Comparison of ENCODE assay signal across 14 mouse cellular contexts in genomic region chr12:71569662-71570061, GRCm38 (mm10).
DNase-seq lines count a peak whose midpoint lies in the region; ATAC-seq and TF ChIP-seq lines count a peak whose summit lies in the region.
"Had no signal": no experiment of that assay in that cellular context is flagged by ENCODE, and none has a peak within 500 bp of the region (broad histone marks: within the 10 kb centered on the region; RNA-seq: fewer than 3 reads in every experiment).

No protein-coding gene starts in this region.

- 35% methylated on average over 12 of the region's 12 CpGs for whole genome bisulfite sequencing in hindbrain, embryonic 11.5 days
- WGBS in hindbrain, postnatal 0 days = 35% methylated on average over 12 of the region's 12 CpGs
- 34% methylated on average over 12 of the region's 12 CpGs for WGBS in neural tube, embryonic 11.5 days
- 34% methylated on average over 12 of the region's 12 CpGs for WGBS in embryonic facial prominence, embryonic 14.5 days

- no peak for ATAC-seq in hindbrain, embryonic 11.5 days (ENCODE audit: low FRiP score)
- ATAC-seq in hindbrain, postnatal 0 days = no peak
- ATAC-seq in neural tube, embryonic 11.5 days (ENCODE audit: insufficient read depth, low FRiP score, low TSS enrichment) = no peak
- ATAC-seq in embryonic facial prominence, embryonic 14.5 days (ENCODE audit: low read depth) = 0 out of 2 replicates have a peak, but pooled peaks have one; percentile 41
- ATAC-seq: intestine, postnatal 0 days; liver, postnatal 0 days; midbrain, embryonic 16.5 days had no signal

- H3K9me3 ChIP-seq in hindbrain, embryonic 11.5 days (ENCODE audit: control insufficient read depth, low read length) = no peaks in the 10 kb centered on the region
- H3K9me3 ChIP-seq in hindbrain, postnatal 0 days (ENCODE audit: low read length) = no peaks in the 10 kb centered on the region
- no peaks in the 10 kb centered on the region for H3K9me3 ChIP-seq in neural tube, embryonic 11.5 days (ENCODE audit: control insufficient read depth, low read length)
- H3K9me3 ChIP-seq in embryonic facial prominence, embryonic 14.5 days (ENCODE audit: control insufficient read depth, low read length) = no peaks in the 10 kb centered on the region
- H3K9me3 ChIP-seq: G1E had no signal

- no peaks in the 10 kb centered on the region for H3K27me3 ChIP-seq in hindbrain, embryonic 11.5 days (ENCODE audit: control insufficient read depth, insufficient read depth, low read length)
- no peaks in the 10 kb centered on the region for H3K27me3 ChIP-seq in hindbrain, postnatal 0 days (ENCODE audit: insufficient read depth, low read length)
- H3K27me3 ChIP-seq in neural tube, embryonic 11.5 days (ENCODE audit: control insufficient read depth, insufficient read depth, low read length) = no peaks in the 10 kb centered on the region
- no peaks in the 10 kb centered on the region for H3K27me3 ChIP-seq in embryonic facial prominence, embryonic 14.5 days (replicated peaks; ENCODE audit: control insufficient read depth, insufficient read depth, low read length)

- H3K4me1 ChIP-seq in hindbrain, embryonic 11.5 days (replicated peaks; ENCODE audit: control insufficient read depth, insufficient read depth, low read length) = no peaks in the 10 kb centered on the region; the same call in 1 of the 2 replicates
- no peaks in the 10 kb centered on the region for H3K4me1 ChIP-seq in hindbrain, postnatal 0 days (ENCODE audit: insufficient read depth, low read length)
- H3K4me1 ChIP-seq in neural tube, embryonic 11.5 days (ENCODE audit: control insufficient read depth, insufficient read depth, low read length) = peaks cover 4% of the 10 kb centered on the region
- peaks cover 10% of the 10 kb centered on the region; the same call in 1 of the 2 replicates for H3K4me1 ChIP-seq in embryonic facial prominence, embryonic 14.5 days (ENCODE audit: control insufficient read depth, insufficient read depth, low read length)

- TF ChIP-seq CTCF in hindbrain, postnatal 0 days (IDR thresholded peaks at IDR 0.05; ENCODE audit: low read depth) = no peak

- DNase-seq in hindbrain, embryonic 11.5 days (ENCODE audit: low spot score) = peak; percentile 40
- DNase-seq in hindbrain, postnatal 0 days (ENCODE audit: low spot score) = no peak
- peak; percentile 36 for DNase-seq in neural tube, embryonic 11.5 days (ENCODE audit: low spot score)
- no peak for DNase-seq in neural tube, embryonic 10.5 days (ENCODE audit: extremely low spot score, low spot score)
- DNase-seq in embryonic facial prominence, embryonic 14.5 days (ENCODE audit: low spot score) = peak; percentile 80
- no peak for DNase-seq in ovary, postnatal 10 days (ENCODE audit: low spot score)
- no peak for DNase-seq in frontal cortex, postnatal 14 days (ENCODE audit: low spot score in 2 of 2)
- DNase-seq: cerebellum, adult 18-20 months; heart, postnatal 14 days; liver, postnatal 0 days; lung, postnatal 4 days had no signal

- no peaks in the 10 kb centered on the region for H3K36me3 ChIP-seq in hindbrain, embryonic 11.5 days (ENCODE audit: control insufficient read depth, insufficient read depth, low read length)
- H3K36me3 ChIP-seq in hindbrain, postnatal 0 days (ENCODE audit: insufficient read depth, low read length) = no peaks in the 10 kb centered on the region
- H3K36me3 ChIP-seq in neural tube, embryonic 11.5 days (ENCODE audit: control insufficient read depth, insufficient read depth, low read length) = no peaks in the 10 kb centered on the region
- no peaks in the 10 kb centered on the region for H3K36me3 ChIP-seq in embryonic facial prominence, embryonic 14.5 days (ENCODE audit: control insufficient read depth, insufficient read depth, low read length)
- H3K36me3 ChIP-seq: G1E had no signal

- H3K9ac ChIP-seq in hindbrain, embryonic 11.5 days (ENCODE audit: low read depth, low read length) = no peak overlapping the region
- H3K9ac ChIP-seq in hindbrain, postnatal 0 days (replicated peaks; ENCODE audit: low read length) = no peak overlapping the region
- H3K9ac ChIP-seq in neural tube, embryonic 11.5 days (ENCODE audit: low read length) = no peak overlapping the region
- no peak overlapping the region for H3K9ac ChIP-seq in embryonic facial prominence, embryonic 14.5 days (ENCODE audit: low read depth, low read length)
- H3K9ac ChIP-seq: liver, postnatal 0 days had no signal

- H3K4me3 ChIP-seq in hindbrain, embryonic 11.5 days (ENCODE audit: low read depth, low read length) = no peak overlapping the region
- no peak overlapping the region for H3K4me3 ChIP-seq in hindbrain, postnatal 0 days (ENCODE audit: low read length)
- no peak overlapping the region for H3K4me3 ChIP-seq in neural tube, embryonic 11.5 days (ENCODE audit: low read depth, low read length)
- H3K4me3 ChIP-seq in embryonic facial prominence, embryonic 14.5 days (ENCODE audit: low read depth, low read length) = no peak overlapping the region

- no peak overlapping the region for H3K27ac ChIP-seq in hindbrain, embryonic 11.5 days (ENCODE audit: low read depth, low read length)
- H3K27ac ChIP-seq in hindbrain, postnatal 0 days = no peak overlapping the region
- no peak overlapping the region for H3K27ac ChIP-seq in neural tube, embryonic 11.5 days (ENCODE audit: low read depth, low read length)
- H3K27ac ChIP-seq in embryonic facial prominence, embryonic 14.5 days (replicated peaks; ENCODE audit: low read depth, low read length) = 0 out of 2 replicates have a peak overlapping the region, but pooled peaks have one; percentile 62

- no peak overlapping the region for H3K4me2 ChIP-seq in hindbrain, embryonic 11.5 days (replicated peaks; ENCODE audit: low read depth, low read length)
- H3K4me2 ChIP-seq in hindbrain, postnatal 0 days (ENCODE audit: low read depth, low read length) = no peak overlapping the region
- no peak overlapping the region for H3K4me2 ChIP-seq in neural tube, embryonic 11.5 days (ENCODE audit: low read depth)
- no peak overlapping the region for H3K4me2 ChIP-seq in embryonic facial prominence, embryonic 14.5 days (ENCODE audit: low read depth, low read length)

Comparison
In these comparisons a context has a peak if more than half of its experiments do, and no peak if none do; other contexts are left out.
1. DNase-seq: peak in hindbrain, embryonic 11.5 days (single experiment), neural tube, embryonic 11.5 days (single experiment) and embryonic facial prominence, embryonic 14.5 days (single experiment); none in hindbrain, postnatal 0 days (single experiment), neural tube, embryonic 10.5 days (single experiment), ovary, postnatal 10 days (single experiment) and frontal cortex, postnatal 14 days (0 of 2).